Mouse (Mus musculus): ENCODE data around the gene Rcbtb1. TPM values are rescaled to one million over a fixed set of nuclear protein-coding genes. Genes with fewer than 3 reads are reported as not detected.
A peak's percentile ranks its signal among the peaks of the same experiment; 100 is the strongest.

Rcbtb1 gene
- polyA plus RNA-seq (2014; fragmentation: Nextera tagmentation; extraction: Ambion mirVana), result 43.0 and 56.0 TPM in 2 replicates

DNA sequence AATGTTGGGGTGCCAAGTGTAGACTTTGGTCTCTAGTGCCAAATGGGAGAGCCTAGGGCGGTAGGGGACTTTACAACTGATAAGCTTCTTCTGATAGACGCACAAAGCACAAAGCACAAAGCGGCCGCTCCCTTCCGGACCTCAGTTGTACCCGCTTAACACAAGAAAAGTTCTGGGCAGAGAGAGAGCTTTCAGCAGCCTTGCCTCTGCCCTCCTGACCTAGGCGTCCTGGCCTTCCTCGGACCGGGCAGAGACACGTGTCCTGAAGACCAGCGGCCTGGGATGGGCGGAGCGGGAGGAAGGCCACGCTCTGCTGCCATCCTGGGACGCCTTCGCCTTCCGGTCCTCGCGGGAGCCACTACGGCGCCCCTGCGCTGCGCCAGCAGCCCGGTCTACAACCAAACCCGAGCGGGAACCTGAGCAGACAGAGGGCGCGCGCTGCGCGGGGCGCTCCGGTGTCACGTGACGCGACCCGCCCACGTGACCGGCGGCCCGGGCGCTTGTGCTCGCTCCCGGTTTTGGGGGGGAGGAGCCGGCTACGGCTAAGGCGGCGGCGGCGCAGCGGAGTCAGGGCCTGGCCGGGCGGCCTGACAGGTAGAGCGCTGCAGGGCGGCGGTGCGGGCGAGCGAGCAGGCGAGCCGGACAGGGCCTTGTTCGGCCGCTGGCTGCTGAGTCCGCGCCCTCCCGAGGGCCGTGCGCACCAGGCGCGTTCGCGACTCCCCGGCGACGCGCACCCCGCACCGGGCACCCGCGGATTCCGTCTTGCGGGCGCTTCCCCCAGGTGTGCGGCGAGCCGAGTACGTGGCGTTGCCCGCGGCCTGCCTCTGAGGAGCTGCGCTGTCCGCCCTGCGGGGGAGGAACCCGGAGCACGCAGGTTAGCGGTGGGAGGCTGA lies at the start of gene Rcbtb1:
Rcbtb1 (plus strand) TSS at position 499 of the 893 bp plus-strand sequence.
- Histone ChIP-seq H3K4me2 (ENCODE audit: low read length) (peak within 1 kb of the TSS; percentile 87), H3K4me3 (ENCODE audit: low read depth, low read length) (peak within 1 kb of the TSS; percentile 84), H3K27me3 (replicated peaks; ENCODE audit: control insufficient read depth, insufficient read depth, low read length) (no peaks in the 10 kb centered on the region), H3K27ac (ENCODE audit: low read depth, low read length) (peak within 1 kb of the TSS; percentile 98), H3K4me1 (ENCODE audit: control insufficient read depth, insufficient read depth, low read length) (peaks cover 36% of the 10 kb centered on the region), H3K9ac (ENCODE audit: low read length) (peak within 1 kb of the TSS; percentile 97), H3K9me3 (replicated peaks; ENCODE audit: control insufficient read depth, low read length) (no peaks in the 10 kb centered on the region; the same call in 1 of the 2 replicates), H3K36me3 (ENCODE audit: control insufficient read depth, insufficient read depth, low read length) (no peaks in the 10 kb centered on the region)
- under 1% methylated on average over 96 of the region's 96 CpGs for WGBS
- ATAC-seq, result peak; percentile 96
- DNase-seq (ENCODE audit: low spot score), result peak; percentile 97

DNA sequence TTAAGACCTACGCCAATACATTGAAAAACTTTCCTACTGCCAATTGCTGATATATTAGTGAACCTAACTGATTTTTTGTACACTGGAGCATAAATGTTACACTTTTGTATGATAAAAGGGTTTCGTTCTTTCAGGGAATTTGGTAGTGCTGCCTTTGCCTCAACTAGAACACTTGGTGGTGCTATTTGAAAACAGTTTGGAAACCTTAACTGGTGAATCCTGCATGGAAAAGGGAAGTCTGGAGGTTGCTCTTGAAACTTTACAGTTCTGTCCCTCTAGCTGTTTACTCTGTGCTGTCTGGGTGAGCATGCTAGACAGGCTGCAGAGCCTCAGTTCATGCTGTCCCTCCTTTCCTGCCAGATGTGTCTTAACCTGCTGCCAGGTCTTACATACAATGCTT lies 45.4 kb upstream of the Rcbtb1 start:
- H3K9ac ChIP-seq (ENCODE audit: low read length), result no peak overlapping the region
- DNase-seq (ENCODE audit: low spot score) (peak; percentile 45), ATAC-seq (no peak)
- no peaks in the 10 kb centered on the region for H3K9me3 ChIP-seq (replicated peaks; ENCODE audit: control insufficient read depth, low read length)
- no peak overlapping the region for H3K4me2 ChIP-seq (ENCODE audit: low read length)
- no peak overlapping the region for H3K27ac ChIP-seq (ENCODE audit: low read depth, low read length)
- WGBS, result 88% methylated on average over 2 of the region's 2 CpGs
- H3K4me1 ChIP-seq (ENCODE audit: control insufficient read depth, insufficient read depth, low read length), result no peaks in the 10 kb centered on the region
- no peaks in the 10 kb centered on the region for H3K36me3 ChIP-seq (ENCODE audit: control insufficient read depth, insufficient read depth, low read length)
- no peak overlapping the region for H3K4me3 ChIP-seq (ENCODE audit: low read depth, low read length)
- H3K27me3 ChIP-seq (replicated peaks; ENCODE audit: control insufficient read depth, insufficient read depth, low read length), result no peaks in the 10 kb centered on the region

DNA sequence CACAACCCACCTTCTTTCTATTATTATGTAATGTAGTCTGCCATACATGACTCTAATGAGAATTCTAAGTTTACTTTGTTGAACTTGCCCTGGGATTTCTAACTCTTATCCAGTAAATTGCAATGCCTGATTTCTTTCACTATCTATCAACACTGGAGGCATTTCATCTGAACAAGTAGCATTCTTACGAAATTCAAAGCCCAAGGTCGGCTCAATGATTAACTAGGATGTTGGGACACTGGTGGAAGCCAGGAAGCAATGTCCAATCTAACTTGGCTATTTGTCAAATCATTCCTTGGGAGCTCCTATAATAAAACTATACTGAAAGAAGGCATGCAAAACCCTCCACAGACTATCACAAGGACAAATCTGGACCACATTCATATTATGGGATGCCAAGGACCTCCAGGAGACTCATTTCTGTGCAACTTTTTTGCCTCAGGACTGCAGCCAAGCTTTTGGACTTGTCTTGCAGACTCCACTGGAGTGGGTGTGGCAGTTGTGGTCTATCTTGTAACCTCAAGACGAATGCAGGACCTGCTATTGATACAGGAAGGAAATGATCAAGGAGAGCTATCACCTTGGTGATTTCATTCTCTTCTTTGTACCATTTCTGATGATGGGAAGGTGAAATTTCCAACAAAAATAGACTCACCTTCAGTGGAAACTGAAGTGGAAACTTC lies 43.9 kb upstream of the Rcbtb1 start:
- Histone ChIP-seq H3K9me3 (replicated peaks; ENCODE audit: control insufficient read depth, low read length) (no peaks in the 10 kb centered on the region), H3K4me1 (ENCODE audit: control insufficient read depth, insufficient read depth, low read length) (no peaks in the 10 kb centered on the region), H3K36me3 (ENCODE audit: control insufficient read depth, insufficient read depth, low read length) (no peaks in the 10 kb centered on the region), H3K9ac (ENCODE audit: low read length) (no peak overlapping the region), H3K4me2 (ENCODE audit: low read length) (no peak overlapping the region), H3K27me3 (replicated peaks; ENCODE audit: control insufficient read depth, insufficient read depth, low read length) (no peaks in the 10 kb centered on the region), H3K4me3 (ENCODE audit: low read depth, low read length) (no peak overlapping the region), H3K27ac (ENCODE audit: low read depth, low read length) (no peak overlapping the region)
- no peak for DNase-seq (ENCODE audit: low spot score)
- no peak for ATAC-seq
- WGBS, result 82% methylated on average over 3 of the region's 3 CpGs

DNA sequence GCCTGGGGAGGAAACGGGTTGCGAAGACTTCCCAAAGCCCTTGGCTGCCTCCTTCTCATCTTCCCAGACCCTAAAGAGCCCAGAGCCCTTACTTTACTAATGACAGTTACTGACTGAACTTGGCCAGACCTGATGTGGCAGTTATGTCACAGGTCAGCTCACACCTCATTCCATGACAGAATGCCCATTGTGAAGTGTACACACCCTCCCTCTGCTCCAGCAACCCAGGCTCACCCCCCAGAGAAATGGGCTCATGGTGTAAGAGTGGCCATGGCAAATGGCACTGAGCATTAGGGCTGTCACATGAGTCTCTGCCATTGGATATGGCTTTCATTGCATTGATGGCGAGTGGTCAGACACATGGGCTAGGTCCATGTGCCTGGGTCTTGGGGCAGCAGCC lies 22.4 kb upstream of the Rcbtb1 start, which contains the start of gene Gm5142:
Gm5142 (minus strand) TSS at position 101 of the 400 bp plus-strand sequence.
- H3K9me3 ChIP-seq (replicated peaks; ENCODE audit: control insufficient read depth, low read length), result no peaks in the 10 kb centered on the region
- no peak within 1 kb of the TSS for H3K4me2 ChIP-seq (ENCODE audit: low read length)
- H3K9ac ChIP-seq (ENCODE audit: low read length), result no peak within 1 kb of the TSS
- H3K27ac ChIP-seq (ENCODE audit: low read depth, low read length), result no peak within 1 kb of the TSS
- H3K36me3 ChIP-seq (ENCODE audit: control insufficient read depth, insufficient read depth, low read length), result no peaks in the 10 kb centered on the region
- H3K4me1 ChIP-seq (ENCODE audit: control insufficient read depth, insufficient read depth, low read length), result no peaks in the 10 kb centered on the region
- WGBS, result 92% methylated on average over 3 of the region's 3 CpGs
- no peaks in the 10 kb centered on the region for H3K27me3 ChIP-seq (replicated peaks; ENCODE audit: control insufficient read depth, insufficient read depth, low read length)
- no peak for ATAC-seq
- no peak within 1 kb of the TSS for H3K4me3 ChIP-seq (ENCODE audit: low read depth, low read length)
- no peak for DNase-seq (ENCODE audit: low spot score)

DNA sequence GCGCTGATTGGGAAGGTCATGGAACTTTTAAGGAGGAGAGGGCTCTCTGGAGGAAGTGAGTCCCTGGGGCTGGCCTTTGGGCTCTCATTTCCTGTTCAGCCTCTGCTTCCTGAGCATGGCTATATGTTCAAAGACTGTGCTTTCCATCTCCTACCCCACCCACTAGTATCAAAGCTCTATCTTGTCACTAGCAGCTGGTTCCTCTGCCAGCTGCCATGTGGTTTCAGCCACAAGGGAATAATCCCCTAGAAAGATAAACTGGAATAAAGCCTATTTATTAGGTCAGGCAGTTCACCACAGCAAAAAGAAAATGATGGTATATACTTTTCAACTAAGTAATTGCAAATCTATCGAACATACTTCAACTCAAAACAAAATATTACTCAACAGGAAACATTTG lies 18.3 kb upstream of the Rcbtb1 start:
- Histone ChIP-seq H3K9me3 (replicated peaks; ENCODE audit: control insufficient read depth, low read length) (no peaks in the 10 kb centered on the region), H3K4me3 (ENCODE audit: low read depth, low read length) (no peak overlapping the region), H3K9ac (ENCODE audit: low read length) (no peak overlapping the region), H3K27ac (ENCODE audit: low read depth, low read length) (no peak overlapping the region), H3K27me3 (replicated peaks; ENCODE audit: control insufficient read depth, insufficient read depth, low read length) (no peaks in the 10 kb centered on the region), H3K4me2 (ENCODE audit: low read length) (no peak overlapping the region), H3K4me1 (ENCODE audit: control insufficient read depth, insufficient read depth, low read length) (no peaks in the 10 kb centered on the region), H3K36me3 (ENCODE audit: control insufficient read depth, insufficient read depth, low read length) (no peaks in the 10 kb centered on the region)
- WGBS, result 80% methylated on average over 2 of the region's 2 CpGs
- no peak for ATAC-seq
- DNase-seq (ENCODE audit: low spot score), result no peak

DNA sequence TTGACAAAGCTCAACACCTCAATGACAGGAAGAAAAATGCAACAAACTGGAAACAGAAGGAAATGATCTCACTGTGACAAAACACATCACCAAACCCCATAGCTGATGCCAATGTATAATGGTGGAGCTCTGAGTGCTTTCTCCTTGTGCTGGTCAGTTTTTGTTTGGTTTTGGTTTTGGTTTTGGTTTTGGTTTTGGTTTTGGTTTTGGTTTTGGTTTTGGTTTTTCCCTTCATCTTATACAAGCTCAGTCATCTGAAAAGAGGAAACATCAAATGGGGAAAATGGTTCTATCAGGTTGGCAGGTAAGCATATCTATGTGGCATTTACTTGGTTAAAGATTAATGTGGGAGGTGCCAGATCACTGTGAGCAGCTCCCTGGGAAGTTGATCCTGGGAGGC lies 15.5 kb upstream of the Rcbtb1 start:
- no peak overlapping the region for H3K27ac ChIP-seq (ENCODE audit: low read depth, low read length)
- H3K4me1 ChIP-seq (ENCODE audit: control insufficient read depth, insufficient read depth, low read length), result no peaks in the 10 kb centered on the region
- no peaks in the 10 kb centered on the region for H3K9me3 ChIP-seq (replicated peaks; ENCODE audit: control insufficient read depth, low read length)
- ATAC-seq (no peak), DNase-seq (ENCODE audit: low spot score) (no peak)
- no peak overlapping the region for H3K9ac ChIP-seq (ENCODE audit: low read length)
- no peak overlapping the region for H3K4me2 ChIP-seq (ENCODE audit: low read length)
- H3K27me3 ChIP-seq (replicated peaks; ENCODE audit: control insufficient read depth, insufficient read depth, low read length), result no peaks in the 10 kb centered on the region
- no peak overlapping the region for H3K4me3 ChIP-seq (ENCODE audit: low read depth, low read length)
- no peaks in the 10 kb centered on the region for H3K36me3 ChIP-seq (ENCODE audit: control insufficient read depth, insufficient read depth, low read length)

DNA sequence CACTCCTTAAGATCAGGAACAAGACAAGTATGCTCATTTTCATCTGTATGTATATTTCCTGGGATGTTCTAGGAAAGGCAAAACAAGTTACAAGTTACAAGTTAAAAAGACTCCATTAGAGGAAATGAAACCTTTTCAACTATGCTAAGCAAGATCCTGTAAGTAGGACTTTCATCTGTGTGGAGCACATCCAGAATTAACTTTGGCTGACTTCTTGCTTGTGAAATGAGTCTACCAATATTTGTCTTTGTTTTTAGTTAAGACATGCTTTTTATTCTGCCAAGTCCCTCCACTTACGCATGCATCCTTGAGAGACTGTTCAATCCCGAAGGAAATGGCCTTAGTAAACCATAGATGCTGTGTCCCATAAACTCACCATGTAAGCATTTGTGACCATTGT lies 14.9 kb upstream of the Rcbtb1 start:
- no peak for DNase-seq (ENCODE audit: low spot score)
- ATAC-seq, result no peak
- H3K4me1 ChIP-seq (ENCODE audit: control insufficient read depth, insufficient read depth, low read length), result no peaks in the 10 kb centered on the region
- no peak overlapping the region for H3K9ac ChIP-seq (ENCODE audit: low read length)
- no peaks in the 10 kb centered on the region for H3K27me3 ChIP-seq (replicated peaks; ENCODE audit: control insufficient read depth, insufficient read depth, low read length)
- no peak overlapping the region for H3K4me2 ChIP-seq (ENCODE audit: low read length)
- no peaks in the 10 kb centered on the region for H3K9me3 ChIP-seq (replicated peaks; ENCODE audit: control insufficient read depth, low read length)
- H3K4me3 ChIP-seq (ENCODE audit: low read depth, low read length), result no peak overlapping the region
- WGBS, result 87% methylated on average over 2 of the region's 2 CpGs
- H3K27ac ChIP-seq (ENCODE audit: low read depth, low read length), result no peak overlapping the region
- no peaks in the 10 kb centered on the region for H3K36me3 ChIP-seq (ENCODE audit: control insufficient read depth, insufficient read depth, low read length)

DNA sequence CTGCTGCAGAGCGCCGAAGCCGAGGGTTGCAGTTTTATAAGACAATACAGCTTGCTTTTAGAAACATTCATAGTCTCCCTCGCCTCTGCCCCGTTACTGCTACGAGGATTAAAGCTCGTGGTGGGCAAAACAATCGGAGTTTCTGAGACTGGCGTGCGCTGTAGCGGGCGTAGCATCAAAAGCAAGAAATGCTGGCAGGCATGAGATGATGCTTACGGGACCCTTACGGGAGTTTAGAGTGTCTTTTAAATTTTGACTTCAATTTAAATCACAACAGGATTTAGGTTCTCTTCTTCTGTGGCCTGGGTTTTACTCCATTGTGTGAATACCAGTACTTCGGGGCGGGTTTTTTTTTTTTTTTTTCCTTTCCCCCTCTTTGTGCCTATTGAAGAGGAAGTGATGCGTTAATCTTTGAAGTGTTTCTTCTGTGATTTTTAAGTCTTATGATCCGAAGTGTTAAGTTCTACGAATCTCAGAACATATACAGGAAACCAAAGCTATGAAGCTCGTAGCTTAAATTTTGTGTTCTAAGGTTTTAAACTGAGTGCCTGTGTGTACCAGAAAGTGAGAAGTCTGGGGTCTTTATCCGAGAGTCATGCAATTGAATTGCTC lies 701 bp downstream of the Rcbtb1 start:
- peak; percentile 68 for DNase-seq (ENCODE audit: low spot score)
- ATAC-seq, result no peak
- H3K27ac ChIP-seq (ENCODE audit: low read depth, low read length), result peak overlapping the region; percentile 98
- peak overlapping the region; percentile 84 for H3K4me3 ChIP-seq (ENCODE audit: low read depth, low read length)
- no peaks in the 10 kb centered on the region for H3K9me3 ChIP-seq (replicated peaks; ENCODE audit: control insufficient read depth, low read length)
- peak overlapping the region; percentile 97 for H3K9ac ChIP-seq (ENCODE audit: low read length)
- no peaks in the 10 kb centered on the region for H3K27me3 ChIP-seq (replicated peaks; ENCODE audit: control insufficient read depth, insufficient read depth, low read length)
- under 1% methylated on average over 21 of the region's 21 CpGs for WGBS
- peaks cover 38% of the 10 kb centered on the region for H3K4me1 ChIP-seq (ENCODE audit: control insufficient read depth, insufficient read depth, low read length)
- peak overlapping the region; percentile 87 for H3K4me2 ChIP-seq (ENCODE audit: low read length)
- H3K36me3 ChIP-seq (ENCODE audit: control insufficient read depth, insufficient read depth, low read length), result no peaks in the 10 kb centered on the region
